Mouse (Mus musculus): ENCODE results near the gene Lats2.

DNA sequence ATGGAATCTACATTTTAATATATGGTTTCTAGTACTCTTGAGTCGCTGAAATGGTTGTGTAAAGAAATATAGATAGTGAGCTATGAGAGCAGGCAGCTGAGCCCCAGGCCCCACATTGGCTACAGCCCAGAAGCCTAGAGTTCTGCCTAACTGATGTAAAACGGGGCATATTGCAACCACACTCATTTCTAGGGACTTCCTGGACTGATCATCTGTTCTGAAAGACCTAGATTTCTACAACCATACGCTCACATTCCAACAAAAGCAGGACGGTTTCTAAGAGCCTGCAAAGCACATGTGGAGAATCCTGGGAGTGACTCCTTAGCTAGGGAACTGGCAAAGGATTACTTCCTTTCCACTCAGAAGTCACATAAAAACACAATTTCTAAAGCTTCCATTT, 22.0 kb downstream of the Lats2 start:
- TF ChIP-seq CTCF (IDR thresholded peaks at IDR 0.05; ENCODE audit: low read depth) (no peak), EP300 (IDR thresholded peaks at IDR 0.05; ENCODE audit: low read depth) (no peak)

Data from liver, embryonic 14.5 days (tissue).